Mouse (Mus musculus) heart, embryonic 10.5 days (tissue): ENCODE measurements around the gene Epn3. TPM values are rescaled to one million over a fixed set of nuclear protein-coding genes. Genes with fewer than 3 reads are reported as not detected.

ENCODE experiments used
- DNase-seq: peaks from one replicate; pipeline ENCODE4 v3.0.0-alpha.2; 2017; ENCODE audit warnings: low spot score
- H3K27ac ChIP-seq: fragments of 300-500 bp; sonication (generic); 2 replicates; pipeline ENCODE4 v1.5.1; 2016; ENCODE audit warnings: mild to moderate bottlenecking
- H3K27me3 ChIP-seq: fragments of 300-500 bp; sonication (generic); 2 replicates; pipeline ENCODE4 v1.6.1; 2016; ENCODE audit warnings: mild to moderate bottlenecking; ENCODE audit not compliant: poor library complexity, insufficient read depth, severe bottlenecking
- H3K36me3 ChIP-seq: fragments of 300-500 bp; sonication (generic); 2 replicates; pipeline ENCODE4 v1.6.1; 2016; ENCODE audit warnings: mild to moderate bottlenecking, moderate library complexity
- H3K4me1 ChIP-seq: fragments of 300-500 bp; sonication (generic); 2 replicates; pipeline ENCODE4 v1.6.1; 2016; ENCODE audit warnings: mild to moderate bottlenecking
- H3K4me3 ChIP-seq: fragments of 300-500 bp; sonication (generic); 2 replicates; pipeline ENCODE4 v1.5.1; 2016; ENCODE audit warnings: mild to moderate bottlenecking, moderate library complexity
- H3K9me3 ChIP-seq: fragments of 300-500 bp; sonication (generic); 2 replicates; pipeline ENCODE4 v1.6.1; 2016; ENCODE audit warnings: mild to moderate bottlenecking, moderate library complexity
- WGBS: fragments of 180-500 bp; shearing (Covaris S2); methylation state at CpG from one replicate; pipeline ENCODE4 v1.1.7; 2016; 5-methylcytosine and 5-hydroxymethylcytosine counted together
- polyA plus RNA-seq: library from polyadenylated mRNA; unstranded; fragments of >200 nt; fragmentation: Nextera tagmentation; extraction: Ambion mirVana; gene quantifications from 2 replicates; pipeline ENCODE4 v1.2.1, GENCODE M21; 2016

Gene Epn3
- polyA plus RNA-seq, 1 experiment from 2014 or later: 7.7 TPM

GRCm38 (mm10) chr11:94489745-94490144 is 10.0 kb downstream of the Epn3 start:
- Histone ChIP-seq H3K4me1 (peaks cover 26% of the 10 kb centered on the region), H3K4me3 (no peak overlapping the region), H3K27me3 (peaks cover 94% of the 10 kb centered on the region), H3K27ac (no peak overlapping the region), H3K9me3 (no peaks in the 10 kb centered on the region), H3K36me3 (peaks cover 22% of the 10 kb centered on the region)
- DNase-seq: no peak
- 43% methylated on average over 4 of the region's 4 CpGs for WGBS

- 84% methylated on average over 11 of the region's 11 CpGs for WGBS
- Histone ChIP-seq H3K4me1 (peaks cover 23% of the 10 kb centered on the region), H3K36me3 (peaks cover 19% of the 10 kb centered on the region), H3K27me3 (peaks cover 94% of the 10 kb centered on the region), H3K9me3 (no peaks in the 10 kb centered on the region), H3K27ac (no peak overlapping the region), H3K4me3 (no peak overlapping the region)
- DNase-seq: no peak
These were observed 10.8 kb downstream of the Epn3 start for GRCm38 (mm10) chr11:94488767-94489533.

GRCm38 (mm10) chr11:94486001-94486400 is 13.8 kb downstream of the Epn3 start, which contains the start of gene Spata20:
Spata20 (minus strand) TSS chr11:94486179.
- Histone ChIP-seq H3K4me3 (peak within 1 kb of the TSS; percentile 31), H3K9me3 (no peaks in the 10 kb centered on the region), H3K36me3 (no peaks in the 10 kb centered on the region), H3K27ac (no peak within 1 kb of the TSS), H3K27me3 (peaks cover 93% of the 10 kb centered on the region), H3K4me1 (peaks cover 21% of the 10 kb centered on the region)
- 3% methylated on average over 24 of the region's 24 CpGs for WGBS
- peak; percentile 87 for DNase-seq

- peaks cover 95% of the 10 kb centered on the region for H3K27me3 ChIP-seq
- peaks cover 17% of the 10 kb centered on the region; the same call in 1 of the 2 replicates for H3K4me1 ChIP-seq
- H3K4me3 ChIP-seq: no peak overlapping the region
- H3K27ac ChIP-seq: no peak overlapping the region
- no peaks in the 10 kb centered on the region for H3K9me3 ChIP-seq
- H3K36me3 ChIP-seq: no peaks in the 10 kb centered on the region
- 76% methylated on average over 5 of the region's 5 CpGs for WGBS
- no peak for DNase-seq
These were observed 14.6 kb downstream of the Epn3 start for GRCm38 (mm10) chr11:94485223-94485622.

GRCm38 (mm10) chr11:94484636-94485035 is 15.1 kb downstream of the Epn3 start:
- WGBS: 86% methylated on average over 9 of the region's 9 CpGs

GRCm38 (mm10) chr11:94483921-94484320 is 15.9 kb downstream of the Epn3 start:
- H3K27ac ChIP-seq: no peak overlapping the region
- H3K36me3 ChIP-seq: no peaks in the 10 kb centered on the region
- peaks cover 96% of the 10 kb centered on the region for H3K27me3 ChIP-seq
- H3K9me3 ChIP-seq: no peaks in the 10 kb centered on the region
- 0 out of 2 replicates have a peak, but pooled peaks cover 10% of the 10 kb centered on the region for H3K4me1 ChIP-seq
- DNase-seq: no peak
- H3K4me3 ChIP-seq: no peak overlapping the region
- WGBS: 81% methylated on average over 14 of the region's 14 CpGs

More at GRCm38 (mm10) chr11:94484636-94485035, 15.1 kb downstream of the Epn3 start:
- H3K27ac ChIP-seq: no peak overlapping the region
- DNase-seq: no peak
- no peaks in the 10 kb centered on the region for H3K36me3 ChIP-seq
- no peak overlapping the region for H3K4me3 ChIP-seq
- no peaks in the 10 kb centered on the region for H3K9me3 ChIP-seq
- H3K27me3 ChIP-seq: peaks cover 96% of the 10 kb centered on the region
- H3K4me1 ChIP-seq: peaks cover 12% of the 10 kb centered on the region; the same call in 1 of the 2 replicates

- H3K4me1 ChIP-seq: 0 out of 2 replicates have a peak, but pooled peaks cover 10% of the 10 kb centered on the region
- H3K27me3 ChIP-seq: peaks cover 96% of the 10 kb centered on the region
- no peak for DNase-seq
- H3K4me3 ChIP-seq: no peak overlapping the region
- WGBS: 61% methylated on average over 11 of the region's 11 CpGs
- H3K36me3 ChIP-seq: no peaks in the 10 kb centered on the region
- H3K27ac ChIP-seq: no peak overlapping the region
- no peaks in the 10 kb centered on the region for H3K9me3 ChIP-seq
These were observed 16.3 kb downstream of the Epn3 start for GRCm38 (mm10) chr11:94483436-94483835.

GRCm38 (mm10) chr11:94482738-94483137 is 17.0 kb downstream of the Epn3 start:
- 89% methylated on average over 11 of the region's 11 CpGs for WGBS
- DNase-seq: no peak
- Histone ChIP-seq H3K36me3 (no peaks in the 10 kb centered on the region), H3K4me3 (no peak overlapping the region), H3K27me3 (peaks cover 96% of the 10 kb centered on the region), H3K27ac (no peak overlapping the region), H3K4me1 (0 out of 2 replicates have a peak, but pooled peaks cover 10% of the 10 kb centered on the region), H3K9me3 (no peaks in the 10 kb centered on the region)

- Histone ChIP-seq H3K27ac (no peak overlapping the region), H3K4me3 (no peak overlapping the region), H3K9me3 (no peaks in the 10 kb centered on the region), H3K36me3 (no peaks in the 10 kb centered on the region), H3K27me3 (peaks cover 96% of the 10 kb centered on the region), H3K4me1 (0 out of 2 replicates have a peak, but pooled peaks cover 10% of the 10 kb centered on the region)
- 86% methylated on average over 7 of the region's 7 CpGs for WGBS
- no peak for DNase-seq
These were observed 17.8 kb downstream of the Epn3 start for GRCm38 (mm10) chr11:94481963-94482362.

- Histone ChIP-seq H3K9me3 (no peaks in the 10 kb centered on the region), H3K4me3 (no peak overlapping the region), H3K27ac (no peak overlapping the region), H3K4me1 (peaks cover 11% of the 10 kb centered on the region; the same call in 1 of the 2 replicates), H3K36me3 (no peaks in the 10 kb centered on the region), H3K27me3 (peaks cover 99% of the 10 kb centered on the region)
- 84% methylated on average over 9 of the region's 9 CpGs for WGBS
- no peak for DNase-seq
These were observed 19.4 kb downstream of the Epn3 start for GRCm38 (mm10) chr11:94480382-94480781.

GRCm38 (mm10) chr11:94477651-94478050 is 22.1 kb downstream of the Epn3 start:
- 76% methylated on average over 6 of the region's 6 CpGs for WGBS
- no peak for DNase-seq
- H3K9me3 ChIP-seq: no peaks in the 10 kb centered on the region
- peaks cover 98% of the 10 kb centered on the region for H3K27me3 ChIP-seq
- no peaks in the 10 kb centered on the region for H3K36me3 ChIP-seq
- no peak overlapping the region for H3K27ac ChIP-seq
- H3K4me3 ChIP-seq: no peak overlapping the region
- peaks cover 31% of the 10 kb centered on the region for H3K4me1 ChIP-seq

- Histone ChIP-seq H3K4me3 (0 out of 2 replicates have a peak overlapping the region, but pooled peaks have one; percentile 17), H3K27ac (no peak overlapping the region), H3K27me3 (peaks cover 99% of the 10 kb centered on the region), H3K36me3 (no peaks in the 10 kb centered on the region), H3K9me3 (no peaks in the 10 kb centered on the region), H3K4me1 (peaks cover 46% of the 10 kb centered on the region)
- WGBS: 16% methylated on average over 11 of the region's 11 CpGs
- DNase-seq: no peak
These were observed 24.1 kb downstream of the Epn3 start for GRCm38 (mm10) chr11:94475722-94476121.

GRCm38 (mm10) chr11:94474544-94474910 is 25.2 kb downstream of the Epn3 start:
- H3K27ac ChIP-seq: no peak overlapping the region
- DNase-seq: no peak
- 3% methylated on average over 11 of the region's 11 CpGs for WGBS
- no peaks in the 10 kb centered on the region for H3K36me3 ChIP-seq
- no peaks in the 10 kb centered on the region for H3K9me3 ChIP-seq
- peaks cover 99% of the 10 kb centered on the region for H3K27me3 ChIP-seq
- peak overlapping the region; percentile 71 for H3K4me3 ChIP-seq
- peaks cover 50% of the 10 kb centered on the region for H3K4me1 ChIP-seq
